In genomic region chr11:48588833-48589649, GRCm38 (mm10) we compare ENCODE assay signal across 7 mouse cellular contexts.
DNase-seq lines count a peak whose midpoint lies in the region; ATAC-seq lines count a peak whose summit lies in the region.

No protein-coding gene starts in this region.

- no peaks in the 10 kb centered on the region for H3K27me3 ChIP-seq in forebrain, embryonic 12.5 days
- H3K27me3 ChIP-seq in hindbrain, embryonic 13.5 days: no peaks in the 10 kb centered on the region

- no peaks in the 10 kb centered on the region for H3K9me3 ChIP-seq in forebrain, embryonic 12.5 days
- H3K9me3 ChIP-seq in hindbrain, embryonic 13.5 days: no peaks in the 10 kb centered on the region

- peaks cover under 1% of the 10 kb centered on the region; the same call in 1 of the 2 replicates for H3K4me1 ChIP-seq in forebrain, embryonic 12.5 days
- H3K4me1 ChIP-seq in hindbrain, embryonic 13.5 days (replicated peaks): no peaks in the 10 kb centered on the region

- H3K4me3 ChIP-seq in forebrain, embryonic 12.5 days (replicated peaks): no peak overlapping the region
- H3K4me3 ChIP-seq in hindbrain, embryonic 13.5 days: no peak overlapping the region

- no peak overlapping the region for H3K27ac ChIP-seq in forebrain, embryonic 12.5 days
- no peak overlapping the region for H3K27ac ChIP-seq in hindbrain, embryonic 13.5 days

- 37% methylated on average over 9 of the region's 9 CpGs for WGBS in forebrain, embryonic 12.5 days
- WGBS in hindbrain, embryonic 13.5 days: 32% methylated on average over 9 of the region's 9 CpGs

- no peak overlapping the region for H3K9ac ChIP-seq in forebrain, embryonic 12.5 days
- H3K9ac ChIP-seq in hindbrain, embryonic 13.5 days: no peak overlapping the region

- peak; percentile 88 for ATAC-seq in forebrain, embryonic 12.5 days (ENCODE audit: low FRiP score)
- peak; percentile 71; the same call in 1 of the 2 replicates for ATAC-seq in hindbrain, embryonic 13.5 days (ENCODE audit: low FRiP score)
- peak; percentile 80 for ATAC-seq in megakaryocyte progenitor cell, adult 5-6 weeks (replicated peaks; ENCODE audit: poor library complexity)

- H3K36me3 ChIP-seq in forebrain, embryonic 12.5 days (replicated peaks): no peaks in the 10 kb centered on the region
- H3K36me3 ChIP-seq in hindbrain, embryonic 13.5 days: no peaks in the 10 kb centered on the region

- peak; percentile 2 for DNase-seq in Muller cell, postnatal 12 days (ENCODE audit: inconsistent ontology term)
- DNase-seq in adrenal gland, postnatal 25 days: peak; percentile 73
- DNase-seq in layer of hippocampus, postnatal 25 days (ENCODE audit: extremely low spot score in 1 of 2, low spot score in 1 of 2): peak; percentile 54 to 83
- DNase-seq in right cerebral cortex, postnatal 25 days: peak; percentile 54

- no peak overlapping the region for H3K4me2 ChIP-seq in forebrain, embryonic 12.5 days
- H3K4me2 ChIP-seq in hindbrain, embryonic 13.5 days: no peak overlapping the region

Comparison
In these comparisons a context has a peak if more than half of its experiments do, and no peak if none do; other contexts are left out.
1. DNase-seq: peak in every context shown above with its lines; median percentile 73 in adrenal gland, postnatal 25 days; 68 in layer of hippocampus, postnatal 25 days; 54 in right cerebral cortex, postnatal 25 days; 2 in Muller cell, postnatal 12 days.